Mouse (Mus musculus) gastrocnemius, postnatal 14 days (tissue): ENCODE data around the gene Marcks. TPM values are rescaled to one million over a fixed set of nuclear protein-coding genes. Genes with fewer than 3 reads are reported as not detected.
"Not testable (repeated sequence)": the region's sequence is repeated elsewhere in the genome, so short reads cannot be mapped to it uniquely, and the experiment has no call there.

Experiments
- DNase-seq: peaks from one replicate; pipeline ENCODE4 v3.0.0; 2021; ENCODE audit warnings: mixed read lengths
- intact Hi-C: fragments of 180-260 bp; cut with DNase I; formaldehyde crosslinking; loops from one replicate; pipeline ENCODE4 v1.15.1; 2025; ENCODE audit warnings: low total_unique reads
- total RNA-seq, 2 experiments: library from RNA; stranded (reverse); gene quantifications; 2 replicates each; pipeline ENCODE4 v1.2.3; 2021

Gene Marcks
- total RNA-seq, 2 experiments from 2014 or later: 70.3 to 104 TPM

DNA sequence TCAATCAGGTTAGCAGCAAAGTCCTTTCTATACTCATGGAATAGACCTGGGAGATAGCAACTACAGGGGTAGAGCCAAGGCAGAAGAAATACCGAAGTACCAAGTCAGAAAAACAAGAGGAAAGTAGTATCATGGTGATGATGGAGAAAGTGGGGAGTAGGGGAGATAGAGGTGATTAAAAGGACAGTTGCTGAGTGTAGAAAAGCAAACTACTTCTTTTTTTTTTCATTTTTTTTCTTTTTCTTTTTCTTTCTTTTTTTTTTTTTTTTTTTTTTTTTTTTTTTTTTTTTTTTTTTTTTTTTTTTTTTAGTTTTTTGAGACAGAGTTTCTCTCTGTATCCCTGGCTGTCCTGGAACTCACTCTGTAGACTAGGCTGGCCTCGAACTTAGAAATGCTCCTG is 54.6 kb downstream of the Marcks start:
- DNase-seq, intact Hi-C loops: not testable (repeated sequence)

Other genes starting within 250 kb of the Marcks start
- gene Hdac2, start 164.4 kb downstream of the Marcks start, total RNA-seq: 10 to 100 TPM; 70.3 to 76.0 TPM